Mouse (Mus musculus) embryonic facial prominence, embryonic 14.5 days (tissue): ENCODE results near the gene Dlgap4. TPM values are rescaled to one million over a fixed set of nuclear protein-coding genes. Genes with fewer than 3 reads are reported as not detected.

Source experiments
- ATAC-seq: fragments of 200-750 bp; cut with Nextera tagmentation; 2 replicates; pipeline ENCODE4 v1.8.0; 2017; ENCODE audit warnings: low read depth, moderate number of reproducible peaks, moderate TSS enrichment
- DNase-seq: peaks from one replicate; pipeline ENCODE4 v3.0.0-alpha.2; 2015; ENCODE audit warnings: low spot score
- H3K27ac ChIP-seq: fragments of 300-500 bp; sonication (generic); replicated peaks from 2 replicates; pipeline ENCODE4 v1.5.1; 2014; ENCODE audit warnings: low read depth, mild to moderate bottlenecking, low read length, moderate library complexity
- H3K27me3 ChIP-seq: fragments of 300-500 bp; sonication (generic); replicated peaks from 2 replicates; pipeline ENCODE4 v1.6.1; 2014; ENCODE audit warnings: low read length; ENCODE audit not compliant: control insufficient read depth, insufficient read depth
- H3K36me3 ChIP-seq: fragments of 300-500 bp; sonication (generic); 2 replicates; pipeline ENCODE4 v1.6.1; 2014; ENCODE audit warnings: low read length, mixed read lengths; ENCODE audit not compliant: control insufficient read depth, insufficient read depth
- H3K4me1 ChIP-seq: fragments of 300-500 bp; sonication (generic); 2 replicates; pipeline ENCODE4 v1.6.1; 2014; ENCODE audit warnings: antibody characterized with exemption, low read length; ENCODE audit not compliant: control insufficient read depth, insufficient read depth
- H3K4me2 ChIP-seq: fragments of 300-500 bp; sonication (generic); 2 replicates; pipeline ENCODE4 v1.6.1; 2014; ENCODE audit warnings: low read depth, mild to moderate bottlenecking, low read length, moderate library complexity, mixed read lengths
- H3K4me3 ChIP-seq: fragments of 300-500 bp; sonication (generic); 2 replicates; pipeline ENCODE4 v1.5.1; 2014; ENCODE audit warnings: low read depth, mild to moderate bottlenecking, low read length
- H3K9ac ChIP-seq: fragments of 300-500 bp; sonication (generic); 2 replicates; pipeline ENCODE4 v1.6.1; 2014; ENCODE audit warnings: low read depth, mild to moderate bottlenecking, low read length, moderate library complexity, mixed read lengths
- H3K9me3 ChIP-seq: fragments of 300-500 bp; sonication (generic); 2 replicates; pipeline ENCODE4 v1.6.1; 2016; ENCODE audit warnings: low read length; ENCODE audit not compliant: control insufficient read depth
- WGBS: fragments of 180-500 bp; shearing (Covaris S2); extraction: QIAGEN DNeasy Blood & Tissue Kit; methylation state at CpG from one replicate; pipeline ENCODE4 v1.1.7; 2014; 5-methylcytosine and 5-hydroxymethylcytosine counted together
- polyA plus RNA-seq: library from polyadenylated mRNA; unstranded; fragments of >200 nt; fragmentation: Nextera tagmentation; extraction: Ambion mirVana; gene quantifications from 2 replicates; pipeline ENCODE4 v1.2.1, GENCODE M21; 2014

The Dlgap4 gene
- polyA plus RNA-seq, 1 experiment from 2014 or later = 74.0 TPM

DNA sequence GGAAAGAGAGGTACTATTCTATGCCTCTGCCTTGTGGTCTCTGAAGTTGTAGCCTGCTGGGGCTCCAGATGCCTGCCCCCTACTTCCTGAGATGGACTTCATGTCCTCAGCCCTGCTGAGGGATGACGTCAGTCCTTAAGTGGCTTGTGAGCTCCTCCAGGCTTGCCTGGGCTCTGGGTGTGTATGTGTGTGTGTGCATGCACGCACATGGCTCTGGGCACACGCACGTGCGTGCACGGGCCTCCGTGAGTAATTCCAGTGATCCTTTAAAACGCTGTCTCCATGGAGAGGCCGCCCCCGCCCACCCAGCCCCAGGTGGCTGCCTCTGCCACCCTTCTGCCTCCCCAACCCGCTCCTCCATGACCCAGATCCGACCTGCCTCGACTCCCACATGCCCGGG is 72.5 kb downstream of the Dlgap4 start:
- H3K9ac ChIP-seq = no peak overlapping the region
- DNase-seq = no peak
- H3K4me1 ChIP-seq = no peaks in the 10 kb centered on the region
- WGBS = 67% methylated on average over 5 of the region's 14 CpGs
- no peak overlapping the region for H3K4me2 ChIP-seq
- no peak for ATAC-seq
- no peaks in the 10 kb centered on the region for H3K27me3 ChIP-seq
- H3K36me3 ChIP-seq = no peaks in the 10 kb centered on the region
- no peak overlapping the region for H3K4me3 ChIP-seq
- H3K9me3 ChIP-seq = no peaks in the 10 kb centered on the region
- no peak overlapping the region for H3K27ac ChIP-seq

DNA sequence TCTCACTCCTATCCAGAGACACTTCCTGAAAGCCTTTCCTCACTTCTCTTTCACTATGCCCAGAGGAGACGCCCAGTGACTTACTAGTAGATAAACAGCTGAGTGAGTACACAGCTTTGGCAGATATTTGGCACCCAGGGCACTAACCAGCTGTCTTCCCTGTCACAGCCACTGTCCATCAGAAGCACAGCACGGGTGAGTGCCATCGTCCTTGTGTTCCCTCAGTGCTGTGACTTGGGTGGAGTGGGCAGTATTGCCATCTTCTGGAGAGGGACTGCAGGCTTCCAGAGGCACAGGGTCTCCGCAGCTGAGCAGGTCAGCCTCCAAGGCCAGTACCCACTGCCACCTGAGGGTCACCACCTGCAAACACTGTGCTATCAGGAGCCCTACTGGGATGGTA is 73.2 kb downstream of the Dlgap4 start:
- H3K36me3 ChIP-seq = no peaks in the 10 kb centered on the region
- no peaks in the 10 kb centered on the region for H3K9me3 ChIP-seq
- no peaks in the 10 kb centered on the region for H3K27me3 ChIP-seq
- H3K4me2 ChIP-seq = no peak overlapping the region
- no peaks in the 10 kb centered on the region for H3K4me1 ChIP-seq
- no peak overlapping the region for H3K9ac ChIP-seq
- ATAC-seq = no peak
- H3K4me3 ChIP-seq = no peak overlapping the region
- DNase-seq = no peak
- WGBS = 73% methylated on average over 4 of the region's 4 CpGs
- H3K27ac ChIP-seq = no peak overlapping the region

DNA sequence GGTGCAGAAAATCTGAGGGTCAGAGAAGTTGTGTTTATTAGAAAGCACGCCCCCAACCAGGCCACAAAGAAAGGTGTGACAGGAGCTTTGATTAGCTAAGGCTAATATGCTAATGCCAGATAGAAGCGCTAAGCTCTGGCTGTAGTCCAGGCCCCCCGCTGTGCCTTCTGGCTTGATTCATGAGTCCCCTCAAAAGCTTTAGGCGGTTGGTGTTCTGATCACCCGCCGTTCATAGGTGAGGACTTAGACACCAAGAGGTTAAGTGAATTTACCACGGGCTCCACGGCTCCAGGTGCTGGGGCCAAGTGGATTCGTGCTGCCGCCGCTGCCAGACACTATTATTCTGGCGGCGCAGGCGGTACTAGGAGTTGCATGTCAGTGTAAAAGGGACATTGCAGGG is 75.1 kb downstream of the Dlgap4 start:
- H3K9ac ChIP-seq = no peak overlapping the region
- 9% methylated on average over 14 of the region's 14 CpGs for WGBS
- no peaks in the 10 kb centered on the region for H3K27me3 ChIP-seq
- ATAC-seq = no peak
- no peak overlapping the region for H3K27ac ChIP-seq
- no peaks in the 10 kb centered on the region for H3K4me1 ChIP-seq
- no peak overlapping the region for H3K4me3 ChIP-seq
- H3K36me3 ChIP-seq = no peaks in the 10 kb centered on the region
- DNase-seq = no peak
- H3K4me2 ChIP-seq = no peak overlapping the region
- no peaks in the 10 kb centered on the region for H3K9me3 ChIP-seq

DNA sequence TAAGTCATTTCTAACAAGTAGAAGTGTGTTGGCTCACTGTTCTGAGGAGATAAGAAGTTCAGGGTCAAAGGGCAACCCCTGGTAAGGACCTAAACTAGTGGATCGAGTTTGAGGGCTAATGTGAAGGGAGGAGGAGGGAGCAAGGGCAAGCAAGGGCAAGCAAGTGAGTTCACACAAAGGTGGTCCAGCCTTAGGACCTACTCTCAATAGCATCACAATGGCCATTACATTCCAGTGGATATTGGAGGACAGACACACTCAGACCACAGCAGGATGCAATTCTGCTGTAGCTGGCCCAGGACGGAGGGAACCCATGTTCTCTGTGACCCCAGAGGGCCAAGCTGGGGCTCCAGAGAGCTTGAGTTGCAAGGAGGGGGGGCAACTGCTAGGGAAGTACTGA is 77.3 kb downstream of the Dlgap4 start:
- WGBS = 22% methylated on average over 2 of the region's 2 CpGs
- ATAC-seq = no peak

DNA sequence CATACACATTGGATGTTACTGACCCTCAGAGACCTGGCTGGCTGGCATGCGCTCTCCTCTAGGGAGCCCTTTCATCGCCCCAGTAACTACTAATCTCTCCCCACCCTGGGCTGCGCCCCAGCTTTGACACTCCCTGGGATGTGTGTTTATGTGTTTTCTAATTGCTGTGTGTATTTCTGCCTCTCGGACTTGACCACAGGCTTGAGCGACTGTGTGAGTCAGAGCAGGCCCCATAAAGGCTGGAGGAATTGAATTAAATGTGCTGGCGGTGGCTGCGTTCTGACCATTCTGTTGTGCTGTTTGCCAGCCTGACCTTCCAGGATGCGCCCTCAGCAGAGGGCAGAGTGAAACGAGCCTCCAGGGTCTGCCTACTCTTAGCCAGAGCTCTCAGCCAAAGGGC is 78.2 kb downstream of the Dlgap4 start:
- Histone ChIP-seq H3K27ac (no peak overlapping the region), H3K36me3 (no peaks in the 10 kb centered on the region), H3K9ac (no peak overlapping the region), H3K4me2 (no peak overlapping the region), H3K27me3 (no peaks in the 10 kb centered on the region), H3K4me3 (no peak overlapping the region), H3K4me1 (no peaks in the 10 kb centered on the region), H3K9me3 (no peaks in the 10 kb centered on the region)
- ATAC-seq (0 out of 2 replicates have a peak, but pooled peaks have one; percentile 9), DNase-seq (no peak)
- WGBS = 68% methylated on average over 9 of the region's 9 CpGs

More for the DNA sequence above, 77.3 kb downstream of the Dlgap4 start:
- H3K9ac ChIP-seq = no peak overlapping the region
- no peaks in the 10 kb centered on the region for H3K36me3 ChIP-seq
- H3K4me3 ChIP-seq = no peak overlapping the region
- no peak overlapping the region for H3K27ac ChIP-seq
- H3K27me3 ChIP-seq = no peaks in the 10 kb centered on the region
- no peaks in the 10 kb centered on the region for H3K4me1 ChIP-seq
- DNase-seq = no peak
- no peaks in the 10 kb centered on the region for H3K9me3 ChIP-seq
- no peak overlapping the region for H3K4me2 ChIP-seq

DNA sequence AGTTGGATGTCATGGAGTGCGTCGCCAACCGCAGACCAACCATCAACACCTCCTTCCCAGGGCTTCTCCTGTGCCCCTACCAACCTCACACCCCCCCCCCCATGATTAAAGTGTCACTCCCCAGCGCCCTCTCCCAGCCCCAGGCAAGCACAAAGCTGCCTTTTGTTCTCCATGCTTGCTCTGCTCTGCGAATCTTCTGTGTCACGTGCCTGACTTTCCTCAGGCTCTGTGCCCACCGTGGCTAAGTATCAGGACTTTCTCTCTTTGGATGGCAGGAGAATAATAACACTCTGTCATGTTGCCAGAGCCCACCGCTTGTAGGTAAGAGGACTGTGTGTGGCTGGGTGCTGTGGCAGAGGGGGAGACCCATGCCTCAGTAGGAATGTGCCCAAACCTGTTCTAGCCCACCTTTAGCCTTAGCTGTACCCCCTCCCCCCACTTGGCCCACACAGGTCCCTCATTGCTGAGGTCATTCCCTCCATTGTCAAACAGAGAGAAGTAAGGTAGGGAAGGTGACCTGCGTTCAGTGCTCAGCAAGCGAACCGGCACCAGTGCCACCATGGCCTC is 79.8 kb downstream of the Dlgap4 start:
- Histone ChIP-seq H3K9ac (no peak overlapping the region), H3K4me1 (no peaks in the 10 kb centered on the region), H3K27ac (no peak overlapping the region), H3K36me3 (no peaks in the 10 kb centered on the region), H3K9me3 (no peaks in the 10 kb centered on the region), H3K4me2 (no peak overlapping the region), H3K27me3 (no peaks in the 10 kb centered on the region), H3K4me3 (no peak overlapping the region)
- WGBS = 41% methylated on average over 11 of the region's 11 CpGs
- ATAC-seq = no peak
- DNase-seq = no peak

DNA sequence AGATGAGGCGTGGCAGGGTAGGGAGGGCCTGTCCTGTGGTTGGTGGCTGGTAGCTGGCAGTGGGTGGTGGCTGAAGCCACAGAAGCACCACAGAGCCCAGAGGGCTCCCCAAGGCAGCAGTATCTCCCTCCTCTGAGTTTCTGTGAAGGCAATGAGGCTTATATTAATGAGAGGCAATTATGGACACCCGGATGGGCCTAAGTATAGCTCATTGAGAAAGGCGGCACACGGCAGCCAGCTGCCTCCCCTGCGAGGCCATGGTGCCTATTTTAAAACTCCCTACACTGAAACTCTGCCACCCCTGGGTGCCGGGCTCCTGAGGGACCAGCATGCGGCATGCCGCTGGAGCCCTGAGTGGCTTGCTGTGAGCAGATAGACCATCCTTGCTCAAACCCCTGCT is 83.8 kb downstream of the Dlgap4 start:
- H3K27ac ChIP-seq = no peak overlapping the region
- 0 out of 2 replicates have a peak overlapping the region, but pooled peaks have one; percentile 6 for H3K9ac ChIP-seq
- H3K36me3 ChIP-seq = no peaks in the 10 kb centered on the region
- no peak overlapping the region for H3K4me2 ChIP-seq
- no peaks in the 10 kb centered on the region for H3K9me3 ChIP-seq
- H3K27me3 ChIP-seq = no peaks in the 10 kb centered on the region
- DNase-seq (no peak), ATAC-seq (no peak)
- 73% methylated on average over 8 of the region's 8 CpGs for WGBS
- H3K4me1 ChIP-seq = no peaks in the 10 kb centered on the region
- no peak overlapping the region for H3K4me3 ChIP-seq

DNA sequence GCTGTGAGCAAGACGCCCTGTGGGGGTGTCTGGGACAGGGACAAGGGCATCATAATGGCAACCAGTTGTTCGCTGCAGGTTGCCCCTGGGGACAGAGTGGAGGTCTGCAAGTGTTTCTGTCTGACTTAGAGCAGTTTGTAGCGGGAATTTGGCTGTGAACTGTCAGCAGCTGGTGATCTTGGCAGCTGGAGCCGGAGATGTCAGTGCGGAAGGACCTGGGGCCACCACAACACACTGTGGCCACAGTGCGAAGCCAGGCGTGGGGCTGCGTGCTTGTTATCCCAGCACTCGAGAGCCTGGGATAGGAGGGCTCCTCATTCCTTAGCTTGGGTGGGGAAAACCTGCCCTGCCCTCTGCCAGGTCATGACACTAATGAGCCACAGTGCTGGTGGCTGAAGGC is 84.7 kb downstream of the Dlgap4 start:
- 34% methylated on average over 9 of the region's 9 CpGs for WGBS
- H3K36me3 ChIP-seq = no peaks in the 10 kb centered on the region
- no peaks in the 10 kb centered on the region for H3K4me1 ChIP-seq
- no peaks in the 10 kb centered on the region for H3K27me3 ChIP-seq
- H3K27ac ChIP-seq = no peak overlapping the region
- DNase-seq (no peak), ATAC-seq (no peak)
- H3K9ac ChIP-seq = no peak overlapping the region
- H3K4me2 ChIP-seq = no peak overlapping the region
- no peak overlapping the region for H3K4me3 ChIP-seq
- no peaks in the 10 kb centered on the region for H3K9me3 ChIP-seq

DNA sequence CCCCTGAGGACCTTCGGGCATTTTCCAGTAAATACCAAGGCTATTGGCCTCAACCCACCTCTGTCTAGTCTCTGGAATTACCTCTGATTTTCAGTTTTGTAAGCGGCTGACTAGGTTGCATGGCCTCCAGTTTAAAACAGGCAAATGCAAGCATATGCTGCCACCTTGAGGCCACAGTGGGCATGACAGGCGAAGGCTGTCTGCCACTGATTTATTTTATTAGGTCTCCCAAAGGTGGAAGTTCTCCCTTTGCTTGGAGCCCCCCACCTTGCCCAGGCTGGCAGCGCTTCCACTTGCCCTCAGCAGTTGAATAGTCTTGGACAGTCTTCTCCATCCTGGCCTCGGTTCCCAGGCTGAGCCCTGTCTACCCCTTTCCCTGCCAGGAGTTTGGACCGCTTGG is 92.0 kb downstream of the Dlgap4 start:
- DNase-seq (peak; percentile 76), ATAC-seq (no peak)
- Histone ChIP-seq H3K27ac (no peak overlapping the region), H3K36me3 (no peaks in the 10 kb centered on the region), H3K9ac (no peak overlapping the region), H3K4me1 (no peaks in the 10 kb centered on the region), H3K4me3 (no peak overlapping the region), H3K9me3 (no peaks in the 10 kb centered on the region), H3K27me3 (no peaks in the 10 kb centered on the region), H3K4me2 (no peak overlapping the region)
- WGBS = 19% methylated on average over 6 of the region's 6 CpGs
